Mouse (Mus musculus): ENCODE results near the gene Exog. TPM values are rescaled to one million over a fixed set of nuclear protein-coding genes. Genes with fewer than 3 reads are reported as not detected.
A peak's percentile ranks its signal among the peaks of the same experiment; 100 is the strongest.

Gene Exog
- polyA plus RNA-seq (2015; fragmentation: Nextera tagmentation; extraction: Ambion mirVana): 6.9 and 7.4 TPM in 2 replicates

DNA sequence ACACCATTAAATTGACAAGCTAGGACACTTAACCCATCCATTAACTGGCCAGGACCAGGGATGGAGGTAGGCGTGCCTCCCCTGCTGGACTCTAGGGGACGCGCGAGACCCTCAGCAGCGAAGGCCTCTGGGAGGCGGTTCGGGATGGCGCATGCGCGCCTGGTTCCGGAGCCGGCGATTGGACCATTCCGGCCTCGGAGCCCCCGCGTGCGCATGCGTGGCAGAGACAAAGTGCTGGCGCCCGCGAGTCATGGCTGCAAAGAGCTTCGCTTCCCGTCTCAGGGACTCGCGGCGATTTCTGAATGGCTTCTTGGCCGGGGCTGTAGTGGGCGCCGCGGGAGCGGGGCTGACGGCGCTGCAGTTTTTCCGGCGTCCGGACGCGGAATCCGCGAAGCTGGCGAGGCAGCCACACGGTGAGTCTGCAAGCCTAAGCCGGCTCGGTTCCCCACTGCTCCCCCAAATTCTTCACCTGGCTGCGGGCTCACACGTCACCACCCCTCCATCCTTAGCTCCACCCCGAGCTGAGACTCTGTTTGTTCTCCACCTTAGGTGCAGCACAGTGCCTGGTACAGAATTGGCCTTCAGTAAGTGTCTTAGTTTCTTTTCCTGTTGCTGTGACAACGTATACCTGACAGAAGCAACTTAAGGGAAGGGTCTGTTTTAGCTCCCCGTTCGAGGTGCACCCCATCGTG, at the start of gene Exog:
Gene Exog, plus strand, starts transcription at position 206 of the 692 bp plus-strand sequence.
- Histone ChIP-seq H3K4me3 (ENCODE audit: low read depth, low read length) (peak within 1 kb of the TSS; percentile 80), H3K4me1 (ENCODE audit: insufficient read depth, low read depth, low read length) (peaks cover 3% of the 10 kb centered on the region; the same call in 1 of the 2 replicates), H3K36me3 (ENCODE audit: insufficient read depth, low read length) (peaks cover 6% of the 10 kb centered on the region; the same call in 1 of the 2 replicates), H3K27me3 (replicated peaks; ENCODE audit: insufficient read depth, low read length) (no peaks in the 10 kb centered on the region), H3K4me2 (replicated peaks; ENCODE audit: low read depth, low read length) (peak within 1 kb of the TSS; percentile 91), H3K27ac (ENCODE audit: low read length) (peak within 1 kb of the TSS; percentile 82), H3K9me3 (ENCODE audit: low read length) (no peaks in the 10 kb centered on the region), H3K9ac (replicated peaks; ENCODE audit: low read depth) (peak within 1 kb of the TSS; percentile 57)
- TF ChIP-seq CTCF (IDR thresholded peaks at IDR 0.05) (peak; percentile 90), EP300 (IDR thresholded peaks at IDR 0.05) (no peak)
- ATAC-seq: peak; percentile 92
- DNase-seq (ENCODE audit: low spot score): peak; percentile 97
- under 1% methylated on average over 52 of the region's 52 CpGs for WGBS

- peak; percentile 30 for ATAC-seq
- no peaks in the 10 kb centered on the region for H3K9me3 ChIP-seq (ENCODE audit: low read length)
- H3K36me3 ChIP-seq (ENCODE audit: insufficient read depth, low read length): no peaks in the 10 kb centered on the region
- H3K4me3 ChIP-seq (ENCODE audit: low read depth, low read length): peak overlapping the region; percentile 98
- H3K4me2 ChIP-seq (replicated peaks; ENCODE audit: low read depth, low read length): peak overlapping the region; percentile 98
- TF ChIP-seq EP300 (IDR thresholded peaks at IDR 0.05) (no peak), CTCF (IDR thresholded peaks at IDR 0.05) (no peak)
- peak overlapping the region; percentile 99 for H3K27ac ChIP-seq (ENCODE audit: low read length)
- WGBS: 3% methylated on average over 7 of the region's 7 CpGs
- peaks cover 8% of the 10 kb centered on the region; the same call in 1 of the 2 replicates for H3K4me1 ChIP-seq (ENCODE audit: insufficient read depth, low read depth, low read length)
- H3K27me3 ChIP-seq (replicated peaks; ENCODE audit: insufficient read depth, low read length): no peaks in the 10 kb centered on the region
- H3K9ac ChIP-seq (replicated peaks; ENCODE audit: low read depth): peak overlapping the region; percentile 96; the same call in 1 of the 2 replicates
- DNase-seq (ENCODE audit: low spot score): peak; percentile 77
These were observed 43.4 kb upstream of the Exog start for GRCm38 (mm10) chr9:119401351-119401750.

GRCm38 (mm10) chr9:119401801-119402214, 42.9 kb upstream of the Exog start, which contains the start of gene Acvr2b:
Gene Acvr2b (plus strand): TSS chr9:119402118.
- 1% methylated on average over 24 of the region's 32 CpGs for WGBS
- Histone ChIP-seq H3K27ac (ENCODE audit: low read length) (peak within 1 kb of the TSS; percentile 99), H3K4me1 (ENCODE audit: insufficient read depth, low read depth, low read length) (peaks cover 8% of the 10 kb centered on the region; the same call in 1 of the 2 replicates), H3K27me3 (replicated peaks; ENCODE audit: insufficient read depth, low read length) (no peaks in the 10 kb centered on the region), H3K4me2 (replicated peaks; ENCODE audit: low read depth, low read length) (peak within 1 kb of the TSS; percentile 98), H3K36me3 (ENCODE audit: insufficient read depth, low read length) (no peaks in the 10 kb centered on the region), H3K9me3 (ENCODE audit: low read length) (no peaks in the 10 kb centered on the region), H3K9ac (replicated peaks; ENCODE audit: low read depth) (peak within 1 kb of the TSS; percentile 96), H3K4me3 (ENCODE audit: low read depth, low read length) (peak within 1 kb of the TSS; percentile 98)
- TF ChIP-seq EP300 (IDR thresholded peaks at IDR 0.05) (no peak), CTCF (IDR thresholded peaks at IDR 0.05) (peak; percentile 72)
- ATAC-seq (peak; percentile 97), DNase-seq (ENCODE audit: low spot score) (peak; percentile 98)

- Histone ChIP-seq H3K9ac (replicated peaks; ENCODE audit: low read depth) (peak overlapping the region; percentile 96), H3K27me3 (replicated peaks; ENCODE audit: insufficient read depth, low read length) (no peaks in the 10 kb centered on the region), H3K4me3 (ENCODE audit: low read depth, low read length) (peak overlapping the region; percentile 98), H3K27ac (ENCODE audit: low read length) (peak overlapping the region; percentile 99), H3K9me3 (ENCODE audit: low read length) (no peaks in the 10 kb centered on the region), H3K36me3 (ENCODE audit: insufficient read depth, low read length) (no peaks in the 10 kb centered on the region), H3K4me1 (ENCODE audit: insufficient read depth, low read depth, low read length) (peaks cover 8% of the 10 kb centered on the region; the same call in 1 of the 2 replicates), H3K4me2 (replicated peaks; ENCODE audit: low read depth, low read length) (peak overlapping the region; percentile 98)
- TF ChIP-seq CTCF (IDR thresholded peaks at IDR 0.05) (no peak), EP300 (IDR thresholded peaks at IDR 0.05) (no peak)
- DNase-seq (ENCODE audit: low spot score): peak; percentile 64
- WGBS: under 1% methylated on average over 76 of the region's 127 CpGs
- peak; percentile 48 for ATAC-seq
These were observed 42.2 kb upstream of the Exog start for GRCm38 (mm10) chr9:119402253-119403235.

DNA sequence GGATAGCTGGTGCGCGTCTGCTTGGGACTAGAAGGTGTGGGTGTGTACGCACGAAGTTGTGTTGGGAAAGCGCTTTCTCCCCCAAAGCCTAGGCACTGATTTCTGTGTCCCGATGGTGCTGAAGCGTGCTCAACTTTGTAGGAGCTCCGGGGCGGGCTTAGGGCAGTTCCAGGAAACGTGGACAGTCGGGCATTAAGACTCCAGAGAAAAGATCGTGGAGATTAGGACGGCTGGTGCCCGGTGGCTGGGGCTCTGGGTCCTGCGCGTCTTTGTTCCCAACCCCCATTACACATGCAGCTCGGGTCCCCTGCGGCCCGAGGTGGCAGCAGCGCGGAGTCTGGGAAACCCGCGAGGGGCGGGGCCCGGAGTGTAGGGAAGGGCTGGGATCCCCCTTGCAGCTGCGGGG, 41.5 kb upstream of the Exog start:
- WGBS: 1% methylated on average over 26 of the region's 26 CpGs
- Histone ChIP-seq H3K27me3 (replicated peaks; ENCODE audit: insufficient read depth, low read length) (no peaks in the 10 kb centered on the region), H3K4me2 (replicated peaks; ENCODE audit: low read depth, low read length) (peak overlapping the region; percentile 98), H3K4me3 (ENCODE audit: low read depth, low read length) (peak overlapping the region; percentile 98), H3K27ac (ENCODE audit: low read length) (peak overlapping the region; percentile 99; the same call in 1 of the 2 replicates), H3K9ac (replicated peaks; ENCODE audit: low read depth) (peak overlapping the region; percentile 96), H3K4me1 (ENCODE audit: insufficient read depth, low read depth, low read length) (peaks cover 8% of the 10 kb centered on the region; the same call in 1 of the 2 replicates), H3K36me3 (ENCODE audit: insufficient read depth, low read length) (no peaks in the 10 kb centered on the region), H3K9me3 (ENCODE audit: low read length) (no peaks in the 10 kb centered on the region)
- DNase-seq (ENCODE audit: low spot score) (peak; percentile 43), ATAC-seq (no peak)
- TF ChIP-seq CTCF (IDR thresholded peaks at IDR 0.05): peak; percentile 1; the same call in 1 of the 2 replicates
- TF ChIP-seq EP300 (IDR thresholded peaks at IDR 0.05): no peak
